Mouse (Mus musculus) lung, postnatal 0 days (tissue): ENCODE results near the gene Ubxn11.

Source experiments
- CTCF ChIP-seq: IDR thresholded peaks from 2 replicates; pipeline ENCODE4 v1.5.1; 2016; ENCODE audit warnings: antibody characterized with exemption, mild to moderate bottlenecking
- EP300 ChIP-seq: IDR thresholded peaks from 2 replicates; pipeline ENCODE4 v1.6.1; 2016; ENCODE audit warnings: antibody characterized with exemption, mild to moderate bottlenecking, control low read depth

- TF ChIP-seq CTCF, result no peak
- no peak for TF ChIP-seq EP300
Observed at GRCm38 (mm10) chr4:134058166-134058715, 44.1 kb upstream of the Ubxn11 start.
